Mouse (Mus musculus) intestine, postnatal 0 days (tissue): ENCODE measurements around the gene Herpud1. TPM values are rescaled to one million over a fixed set of nuclear protein-coding genes. Genes with fewer than 3 reads are reported as not detected.

Experiments
- ATAC-seq: fragments of 200-750 bp; cut with Nextera tagmentation; 2 replicates; pipeline ENCODE4 v1.8.0; 2017; ENCODE audit warnings: mild to moderate bottlenecking, moderate TSS enrichment, moderate library complexity
- H3K27ac ChIP-seq: fragments of 300-500 bp; sonication (generic); 2 replicates; pipeline ENCODE4 v1.5.1; 2014; ENCODE audit warnings: mild to moderate bottlenecking, low read depth, low read length, moderate library complexity
- H3K27me3 ChIP-seq: fragments of 300-500 bp; sonication (generic); replicated peaks from 2 replicates; pipeline ENCODE4 v1.6.1; 2014; ENCODE audit warnings: low read length, mixed read lengths; ENCODE audit not compliant: control insufficient read depth, insufficient read depth
- H3K36me3 ChIP-seq: fragments of 300-500 bp; sonication (generic); 2 replicates; pipeline ENCODE4 v1.6.1; 2014; ENCODE audit warnings: mild to moderate bottlenecking, moderate library complexity; ENCODE audit not compliant: control insufficient read depth, insufficient read depth
- H3K4me1 ChIP-seq: fragments of 300-500 bp; sonication (generic); replicated peaks from 2 replicates; pipeline ENCODE4 v1.6.1; 2014; ENCODE audit warnings: antibody characterized with exemption, low read length, mixed read lengths; ENCODE audit not compliant: control insufficient read depth, insufficient read depth
- H3K4me2 ChIP-seq: fragments of 300-500 bp; sonication (generic); replicated peaks from 2 replicates; pipeline ENCODE4 v1.6.1; 2014; ENCODE audit warnings: low read depth, mild to moderate bottlenecking, moderate library complexity
- H3K4me3 ChIP-seq: fragments of 300-500 bp; sonication (generic); 2 replicates; pipeline ENCODE4 v1.5.1; 2014; ENCODE audit warnings: low read depth, low read length
- H3K9ac ChIP-seq: fragments of 300-500 bp; sonication (generic); 2 replicates; pipeline ENCODE4 v1.6.1; 2014; ENCODE audit warnings: mild to moderate bottlenecking, low read depth, low read length
- H3K9me3 ChIP-seq: fragments of 300-500 bp; sonication (generic); 2 replicates; pipeline ENCODE4 v1.6.1; 2016; ENCODE audit warnings: mixed run types; ENCODE audit not compliant: control insufficient read depth
- CTCF ChIP-seq: sonication (generic); IDR thresholded peaks from 2 replicates; pipeline ENCODE4 v1.5.1; 2016; ENCODE audit warnings: low read depth, mild to moderate bottlenecking, control low read depth, antibody characterized with exemption, moderate library complexity
- WGBS: fragments of 180-500 bp; shearing (Covaris S2); extraction: QIAGEN DNeasy Blood & Tissue Kit; methylation state at CpG from one replicate; pipeline ENCODE4 v1.1.7; 2014; 5-methylcytosine and 5-hydroxymethylcytosine counted together
- polyA plus RNA-seq: library from polyadenylated mRNA; unstranded; fragments of >200 nt; fragmentation: Nextera tagmentation; extraction: Ambion mirVana; gene quantifications from 2 replicates; pipeline ENCODE4 v1.2.1, GENCODE M21; 2015

Herpud1 gene
- polyA plus RNA-seq, 1 experiment from 2014 or later, result 154 TPM

DNA sequence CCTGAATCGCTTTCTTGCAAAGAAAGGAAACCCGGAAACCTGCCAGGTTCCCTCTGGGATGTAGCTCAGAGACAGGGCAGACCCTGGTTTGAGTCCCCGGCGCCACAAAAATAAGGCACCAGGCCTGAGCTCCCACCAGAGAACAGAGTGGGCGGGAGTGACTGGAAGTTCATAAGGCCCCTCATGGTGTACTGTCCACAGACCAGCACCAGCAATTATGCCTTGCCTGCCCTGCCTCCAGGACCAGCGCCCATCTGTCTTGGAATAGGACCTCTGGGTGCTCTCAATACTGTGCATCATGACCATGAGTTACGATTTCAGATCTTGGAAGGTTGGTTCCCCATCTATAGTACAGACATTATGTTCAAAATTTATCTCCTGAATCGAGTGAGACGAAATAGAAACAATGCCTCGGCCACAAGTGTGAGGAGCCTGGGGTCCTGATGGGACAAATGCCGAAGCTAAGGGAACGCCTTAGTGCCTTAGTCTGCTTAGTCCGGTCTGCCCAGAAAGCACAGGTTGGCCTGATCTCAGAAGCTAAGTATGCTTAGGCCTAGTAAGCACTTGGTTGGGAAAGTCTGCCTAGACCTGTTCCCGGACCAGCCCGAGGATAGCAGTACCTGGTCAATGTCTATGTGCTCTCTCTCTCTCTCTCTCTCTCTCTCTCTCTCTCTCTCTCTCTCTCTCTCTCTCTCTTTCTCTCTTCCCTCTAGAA, 49.3 kb downstream of the Herpud1 start:
- Histone ChIP-seq H3K9me3 (no peaks in the 10 kb centered on the region), H3K36me3 (no peaks in the 10 kb centered on the region), H3K4me1 (no peaks in the 10 kb centered on the region; the same call in 1 of the 2 replicates), H3K4me2 (no peak overlapping the region), H3K4me3 (no peak overlapping the region), H3K27me3 (0 out of 2 replicates have a peak, but pooled peaks cover 8% of the 10 kb centered on the region), H3K27ac (no peak overlapping the region), H3K9ac (no peak overlapping the region)
- TF ChIP-seq CTCF, result no peak
- no peak for ATAC-seq
- 91% methylated on average over 15 of the region's 15 CpGs for WGBS

GRCm38 (mm10) chr8:94436112-94436572, 49.9 kb downstream of the Herpud1 start:
- H3K27me3 ChIP-seq, result 0 out of 2 replicates have a peak, but pooled peaks cover 8% of the 10 kb centered on the region
- ATAC-seq, result no peak
- H3K27ac ChIP-seq, result no peak overlapping the region
- no peaks in the 10 kb centered on the region; the same call in 1 of the 2 replicates for H3K4me1 ChIP-seq
- TF ChIP-seq CTCF, result no peak
- WGBS, result 87% methylated on average over 5 of the region's 5 CpGs
- H3K36me3 ChIP-seq, result no peaks in the 10 kb centered on the region
- no peaks in the 10 kb centered on the region for H3K9me3 ChIP-seq
- H3K9ac ChIP-seq, result no peak overlapping the region
- no peak overlapping the region for H3K4me3 ChIP-seq
- H3K4me2 ChIP-seq, result no peak overlapping the region

- Histone ChIP-seq H3K4me1 (no peaks in the 10 kb centered on the region; the same call in 1 of the 2 replicates), H3K27me3 (0 out of 2 replicates have a peak, but pooled peaks cover 8% of the 10 kb centered on the region), H3K4me2 (no peak overlapping the region), H3K9ac (no peak overlapping the region), H3K4me3 (no peak overlapping the region), H3K27ac (no peak overlapping the region), H3K36me3 (no peaks in the 10 kb centered on the region), H3K9me3 (no peaks in the 10 kb centered on the region)
- 65% methylated on average over 3 of the region's 3 CpGs for WGBS
- no peak for ATAC-seq
- no peak for TF ChIP-seq CTCF
These were observed 50.7 kb downstream of the Herpud1 start for GRCm38 (mm10) chr8:94436900-94437299.

DNA sequence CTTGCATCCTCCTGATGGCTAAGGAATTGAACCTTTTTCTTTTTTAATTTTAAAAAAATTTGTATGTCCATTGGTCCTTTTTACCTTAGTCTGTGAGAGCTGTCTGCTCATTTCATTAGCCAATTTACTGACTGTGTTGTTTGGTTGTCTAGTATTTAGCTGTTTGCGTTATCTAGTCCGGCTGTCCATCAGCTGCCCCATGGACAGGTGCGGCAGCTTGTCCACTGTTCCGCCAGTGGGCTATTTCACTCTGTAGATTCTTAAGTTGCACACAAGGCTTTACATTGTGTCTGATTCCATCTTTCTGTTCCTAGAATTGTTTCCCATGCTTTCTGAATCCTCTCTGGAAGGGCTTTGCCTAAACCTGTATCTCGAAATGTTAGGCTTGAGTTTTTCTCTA, 52.4 kb downstream of the Herpud1 start:
- no peak for ATAC-seq
- Histone ChIP-seq H3K27ac (no peak overlapping the region), H3K4me3 (no peak overlapping the region), H3K4me1 (no peaks in the 10 kb centered on the region; the same call in 1 of the 2 replicates), H3K36me3 (no peaks in the 10 kb centered on the region), H3K4me2 (no peak overlapping the region), H3K9ac (no peak overlapping the region), H3K27me3 (0 out of 2 replicates have a peak, but pooled peaks cover 2% of the 10 kb centered on the region), H3K9me3 (no peaks in the 10 kb centered on the region)
- TF ChIP-seq CTCF, result no peak
- WGBS, result 89% methylated on average over 5 of the region's 5 CpGs

DNA sequence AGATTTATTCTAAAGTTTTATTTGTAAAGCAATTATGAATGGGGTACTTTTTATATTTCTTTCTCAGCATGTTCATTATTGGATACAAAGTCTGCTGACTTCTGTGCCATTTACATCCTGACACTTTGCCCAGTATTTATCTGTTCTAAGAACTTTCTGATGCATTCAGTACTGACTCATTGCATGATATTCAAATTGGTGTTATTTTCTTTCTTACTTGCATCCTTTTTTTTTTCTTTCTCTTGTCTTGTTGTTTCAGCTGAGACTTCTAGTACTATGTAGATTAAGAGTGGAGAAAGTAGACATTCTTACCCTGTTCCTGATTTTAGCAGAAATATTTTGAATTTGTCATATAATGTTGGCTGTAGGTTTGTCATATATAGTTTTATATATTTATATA, 53.5 kb downstream of the Herpud1 start:
- Histone ChIP-seq H3K27me3 (no peaks in the 10 kb centered on the region), H3K4me1 (no peaks in the 10 kb centered on the region), H3K9ac (no peak overlapping the region), H3K36me3 (no peaks in the 10 kb centered on the region), H3K9me3 (no peaks in the 10 kb centered on the region), H3K4me2 (no peak overlapping the region), H3K4me3 (no peak overlapping the region), H3K27ac (no peak overlapping the region)
- ATAC-seq, result no peak
- no peak for TF ChIP-seq CTCF

GRCm38 (mm10) chr8:94440389-94440788, 54.2 kb downstream of the Herpud1 start:
- no peak overlapping the region for H3K9ac ChIP-seq
- WGBS, result 73% methylated on average over 1 of the region's 1 CpGs

More at GRCm38 (mm10) chr8:94440389-94440788, 54.2 kb downstream of the Herpud1 start:
- Histone ChIP-seq H3K4me3 (no peak overlapping the region), H3K9me3 (no peaks in the 10 kb centered on the region), H3K27ac (no peak overlapping the region), H3K4me1 (no peaks in the 10 kb centered on the region), H3K4me2 (no peak overlapping the region), H3K27me3 (no peaks in the 10 kb centered on the region), H3K36me3 (no peaks in the 10 kb centered on the region)
- TF ChIP-seq CTCF, result no peak
- no peak for ATAC-seq
